Mouse (Mus musculus) kidney, embryonic 16.5 days (tissue): ENCODE data around the gene Chek2. TPM values are rescaled to one million over a fixed set of nuclear protein-coding genes. Genes with fewer than 3 reads are reported as not detected.
"Not testable (repeated sequence)": the region's sequence is repeated elsewhere in the genome, so short reads cannot be mapped to it uniquely, and the experiment has no call there.

Source experiments
- ATAC-seq: fragments of 200-750 bp; cut with Nextera tagmentation; 2 replicates; pipeline ENCODE4 v1.8.0; 2017; ENCODE audit warnings: moderate TSS enrichment; ENCODE audit not compliant: low FRiP score, low TSS enrichment
- H3K27ac ChIP-seq: fragments of 300-500 bp; sonication (generic); 2 replicates; pipeline ENCODE4 v1.5.1; 2014; ENCODE audit warnings: low read length
- H3K27me3 ChIP-seq: fragments of 300-500 bp; sonication (generic); 2 replicates; pipeline ENCODE4 v1.6.1; 2014; ENCODE audit warnings: low read length, control low read depth, mixed read lengths; ENCODE audit not compliant: insufficient read depth
- H3K36me3 ChIP-seq: fragments of 300-500 bp; sonication (generic); 2 replicates; pipeline ENCODE4 v1.6.1; 2014; ENCODE audit warnings: low read length, control low read depth, mixed read lengths; ENCODE audit not compliant: insufficient read depth
- H3K4me1 ChIP-seq: fragments of 300-500 bp; sonication (generic); 2 replicates; pipeline ENCODE4 v1.6.1; 2014; ENCODE audit warnings: low read length, control low read depth, mixed read lengths; ENCODE audit not compliant: insufficient read depth
- H3K4me2 ChIP-seq: fragments of 300-500 bp; sonication (generic); replicated peaks from 2 replicates; pipeline ENCODE4 v1.6.1; 2014; ENCODE audit warnings: low read depth, low read length
- H3K4me3 ChIP-seq: fragments of 300-500 bp; sonication (generic); 2 replicates; pipeline ENCODE4 v1.5.1; 2014; ENCODE audit warnings: mild to moderate bottlenecking, low read length
- H3K9ac ChIP-seq: fragments of 300-500 bp; sonication (generic); replicated peaks from 2 replicates; pipeline ENCODE4 v1.6.1; 2014; ENCODE audit warnings: low read length
- H3K9me3 ChIP-seq: fragments of 300-500 bp; sonication (generic); 2 replicates; pipeline ENCODE4 v1.6.1; 2016; ENCODE audit warnings: low read length, control low read depth
- WGBS: fragments of 180-500 bp; shearing (Covaris S2); extraction: QIAGEN DNeasy Blood & Tissue Kit; methylation state at CpG from one replicate; pipeline ENCODE4 v1.1.7; 2014; 5-methylcytosine and 5-hydroxymethylcytosine counted together
- polyA plus RNA-seq: library from polyadenylated mRNA; unstranded; fragments of >200 nt; fragmentation: Nextera tagmentation; extraction: Ambion mirVana; gene quantifications from 2 replicates; pipeline ENCODE4 v1.2.1, GENCODE M21; 2015

Chek2 gene
- polyA plus RNA-seq, 1 experiment from 2014 or later: 32.8 TPM

DNA sequence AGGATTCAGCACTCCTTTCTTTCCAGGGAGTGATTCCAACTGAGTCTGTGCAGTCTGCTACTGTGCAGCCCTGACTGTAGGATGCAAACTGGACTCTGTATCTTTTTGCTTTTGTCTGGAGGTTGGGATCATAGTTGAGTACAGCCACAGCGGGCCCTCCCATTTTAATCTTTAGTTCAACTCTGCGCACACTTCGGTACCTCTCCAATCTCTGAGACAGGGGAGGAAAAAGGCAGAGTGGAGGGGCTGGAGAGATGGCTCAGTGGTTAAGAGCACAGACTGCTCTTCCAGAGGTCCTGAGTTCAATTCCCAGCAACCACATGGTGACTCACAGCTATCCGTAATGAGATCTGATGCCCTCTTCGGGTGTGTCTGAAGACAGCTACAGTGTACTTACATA, 1.8 kb upstream of the Chek2 start:
- H3K4me3 ChIP-seq, H3K4me2 ChIP-seq, H3K4me1 ChIP-seq, H3K36me3 ChIP-seq, H3K27me3 ChIP-seq, H3K27ac ChIP-seq, H3K9me3 ChIP-seq, ATAC-seq, H3K9ac ChIP-seq: not testable (repeated sequence)
- WGBS: 91% methylated on average over 5 of the region's 5 CpGs

DNA sequence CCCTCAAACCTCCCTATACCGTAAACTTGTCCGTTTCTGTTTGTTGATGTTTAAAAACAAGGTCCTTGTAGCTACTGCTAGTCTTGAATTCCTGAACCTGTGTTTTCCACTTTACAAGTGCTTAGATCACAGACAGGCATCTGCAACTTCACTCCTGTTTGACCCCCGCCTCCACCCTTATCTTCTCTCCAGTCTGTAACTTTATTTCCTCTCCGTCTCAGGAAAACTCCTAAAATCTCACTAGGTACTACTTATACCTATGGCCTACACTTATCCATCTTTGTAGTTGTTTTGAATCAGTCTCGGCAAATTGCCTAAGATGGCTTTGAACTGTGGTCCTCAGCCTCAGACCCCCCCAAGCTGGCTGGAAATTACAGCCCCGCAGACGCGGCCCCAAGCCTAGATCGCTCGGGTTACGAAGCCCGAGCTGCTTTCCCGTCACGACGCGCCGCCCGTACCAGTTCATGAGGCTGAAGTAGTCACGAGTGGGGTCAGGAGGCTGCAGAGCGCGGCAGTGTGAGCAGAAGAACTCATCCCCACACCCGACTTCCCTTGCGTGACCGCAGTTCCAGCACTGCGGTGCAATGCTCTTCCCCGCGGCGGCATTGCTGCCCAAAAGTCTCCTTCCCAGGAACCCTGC, 621 bp upstream of the Chek2 start:
- WGBS: 5% methylated on average over 28 of the region's 28 CpGs
- peaks cover 10% of the 10 kb centered on the region; the same call in 1 of the 2 replicates for H3K4me1 ChIP-seq
- ATAC-seq: no peak; the same call in 1 of the 2 replicates

DNA sequence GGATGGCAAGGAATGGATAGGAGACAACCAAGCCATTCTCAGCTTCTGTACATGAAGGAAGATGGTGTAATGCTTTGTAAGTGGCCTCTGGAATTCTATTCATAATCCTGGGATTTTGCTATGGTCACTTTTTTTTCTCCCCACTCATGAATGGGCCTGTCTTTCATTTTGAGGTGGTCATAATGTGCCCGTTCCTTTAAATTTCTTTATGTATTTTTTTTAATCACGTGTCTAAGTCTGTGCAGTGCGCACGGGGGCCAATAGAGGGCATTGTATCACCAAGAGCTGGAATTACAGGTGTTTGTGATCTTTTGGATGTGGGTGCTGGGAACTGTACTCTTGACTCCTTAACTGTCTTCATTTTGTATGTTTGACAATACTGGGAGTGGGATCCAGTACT, 686 bp downstream of the Chek2 start:
- Histone ChIP-seq H3K27ac (peak overlapping the region; percentile 89), H3K4me2 (peak overlapping the region; percentile 57), H3K4me3 (peak overlapping the region; percentile 73), H3K9ac (peak overlapping the region; percentile 75), H3K27me3 (no peaks in the 10 kb centered on the region), H3K36me3 (peaks cover 8% of the 10 kb centered on the region), H3K9me3 (no peaks in the 10 kb centered on the region), H3K4me1 (peaks cover 10% of the 10 kb centered on the region; the same call in 1 of the 2 replicates)
- ATAC-seq: no peak
- 14% methylated on average over 4 of the region's 4 CpGs for WGBS

More for the DNA sequence above, 621 bp upstream of the Chek2 start:
- Histone ChIP-seq H3K4me3 (peak overlapping the region; percentile 73), H3K9ac (peak overlapping the region; percentile 81), H3K27me3 (no peaks in the 10 kb centered on the region), H3K9me3 (no peaks in the 10 kb centered on the region), H3K27ac (peak overlapping the region; percentile 82), H3K36me3 (no peaks in the 10 kb centered on the region; the same call in 1 of the 2 replicates), H3K4me2 (peak overlapping the region; percentile 76)

DNA sequence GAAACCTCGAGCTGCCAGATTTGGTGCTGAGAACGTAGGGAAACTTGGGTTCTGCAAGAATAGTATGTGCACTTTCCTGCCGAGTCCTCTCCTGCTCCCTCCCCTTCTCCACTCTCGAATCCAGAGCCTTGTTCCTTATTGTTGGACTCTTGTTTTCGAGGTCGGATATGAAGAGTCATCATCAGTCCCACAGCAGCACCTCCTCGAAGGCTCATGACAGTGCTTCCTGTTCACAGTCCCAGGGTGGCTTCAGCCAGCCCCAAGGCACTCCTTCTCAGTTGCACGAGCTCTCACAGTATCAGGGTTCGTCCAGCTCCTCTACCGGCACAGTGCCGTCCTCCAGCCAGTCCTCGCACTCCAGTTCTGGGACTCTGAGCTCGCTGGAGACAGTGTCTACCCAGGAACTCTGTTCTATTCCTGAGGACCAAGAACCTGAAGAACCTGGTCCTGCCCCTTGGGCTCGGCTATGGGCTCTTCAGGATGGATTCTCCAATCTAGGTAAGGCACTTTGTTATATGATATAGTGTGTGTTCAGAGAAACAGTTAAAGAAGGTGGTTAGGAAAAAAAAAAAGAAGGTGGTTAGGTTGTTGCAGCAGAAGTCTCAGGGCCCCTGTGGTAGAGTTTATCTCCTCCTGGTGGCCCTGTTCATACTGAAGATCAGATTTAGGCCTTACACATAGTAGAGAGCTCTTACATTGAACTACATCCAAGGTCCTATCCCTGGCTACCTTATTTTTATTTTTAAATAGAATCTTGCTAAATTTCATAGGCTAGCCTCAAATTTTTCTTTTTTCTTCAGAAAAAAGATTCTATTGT, 1.5 kb downstream of the Chek2 start:
- 91% methylated on average over 14 of the region's 14 CpGs for WGBS

DNA sequence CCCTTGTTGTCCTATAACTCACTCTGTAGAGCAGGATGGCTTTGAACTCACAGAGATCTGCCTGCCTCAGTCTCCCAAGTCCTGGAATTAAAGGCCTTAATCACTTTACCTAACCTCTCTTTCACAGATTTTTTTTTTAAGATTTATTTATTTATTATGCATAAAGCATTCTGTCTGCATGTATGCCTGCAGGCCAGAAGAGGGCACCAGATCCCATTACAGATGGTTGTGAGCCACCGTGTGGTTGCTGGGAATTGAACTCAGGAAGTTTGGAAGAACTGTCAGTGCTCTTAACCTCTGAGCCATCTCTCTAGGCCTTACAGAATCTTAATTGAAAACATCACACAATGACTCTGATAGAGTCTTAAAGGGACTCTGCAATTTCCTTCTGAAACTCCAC, 13.2 kb downstream of the Chek2 start:
- no peak overlapping the region for H3K4me2 ChIP-seq
- H3K4me1 ChIP-seq: no peaks in the 10 kb centered on the region
- no peaks in the 10 kb centered on the region for H3K27me3 ChIP-seq
- H3K4me3 ChIP-seq: no peak overlapping the region
- no peak overlapping the region for H3K27ac ChIP-seq
- peaks cover 27% of the 10 kb centered on the region for H3K36me3 ChIP-seq
- ATAC-seq: no peak
- WGBS: 83% methylated on average over 1 of the region's 1 CpGs
- peaks cover 4% of the 10 kb centered on the region; the same call in 1 of the 2 replicates for H3K9me3 ChIP-seq
- H3K9ac ChIP-seq: no peak overlapping the region

More for the DNA sequence above, 1.5 kb downstream of the Chek2 start:
- H3K27me3 ChIP-seq: no peaks in the 10 kb centered on the region
- H3K4me1 ChIP-seq: peaks cover 10% of the 10 kb centered on the region; the same call in 1 of the 2 replicates
- H3K9ac ChIP-seq: no peak overlapping the region
- H3K36me3 ChIP-seq: peaks cover 13% of the 10 kb centered on the region
- H3K27ac ChIP-seq: no peak overlapping the region
- no peak overlapping the region; the same call in 1 of the 2 replicates for H3K4me3 ChIP-seq
- ATAC-seq: no peak
- H3K9me3 ChIP-seq: no peaks in the 10 kb centered on the region
- no peak overlapping the region for H3K4me2 ChIP-seq

DNA sequence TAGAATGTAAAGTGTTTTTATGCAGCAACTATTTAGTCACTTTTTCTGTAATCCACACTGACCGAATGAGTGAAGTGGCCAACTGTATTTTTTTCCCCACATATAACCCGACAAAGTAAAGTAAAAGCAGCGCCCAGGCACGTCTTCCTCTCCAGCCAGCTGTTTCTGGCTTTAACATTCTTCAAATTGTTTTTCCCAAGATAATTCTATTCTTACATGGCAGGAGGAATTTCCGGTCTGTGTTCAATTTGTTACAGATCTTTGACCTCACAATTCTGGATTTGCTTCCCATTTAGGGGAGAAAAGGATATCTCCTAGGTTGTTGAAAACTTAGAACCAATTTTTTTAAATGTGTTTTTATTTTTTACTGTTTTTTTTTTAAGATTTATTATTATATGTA, 17.3 kb downstream of the Chek2 start:
- 68% methylated on average over 5 of the region's 5 CpGs for WGBS
- H3K4me2 ChIP-seq: no peak overlapping the region
- peaks cover 6% of the 10 kb centered on the region for H3K4me1 ChIP-seq
- no peak overlapping the region for H3K4me3 ChIP-seq
- no peak for ATAC-seq
- peaks cover 4% of the 10 kb centered on the region; the same call in 1 of the 2 replicates for H3K9me3 ChIP-seq
- no peak overlapping the region for H3K27ac ChIP-seq
- H3K9ac ChIP-seq: no peak overlapping the region
- no peaks in the 10 kb centered on the region for H3K27me3 ChIP-seq
- H3K36me3 ChIP-seq: peaks cover 19% of the 10 kb centered on the region

DNA sequence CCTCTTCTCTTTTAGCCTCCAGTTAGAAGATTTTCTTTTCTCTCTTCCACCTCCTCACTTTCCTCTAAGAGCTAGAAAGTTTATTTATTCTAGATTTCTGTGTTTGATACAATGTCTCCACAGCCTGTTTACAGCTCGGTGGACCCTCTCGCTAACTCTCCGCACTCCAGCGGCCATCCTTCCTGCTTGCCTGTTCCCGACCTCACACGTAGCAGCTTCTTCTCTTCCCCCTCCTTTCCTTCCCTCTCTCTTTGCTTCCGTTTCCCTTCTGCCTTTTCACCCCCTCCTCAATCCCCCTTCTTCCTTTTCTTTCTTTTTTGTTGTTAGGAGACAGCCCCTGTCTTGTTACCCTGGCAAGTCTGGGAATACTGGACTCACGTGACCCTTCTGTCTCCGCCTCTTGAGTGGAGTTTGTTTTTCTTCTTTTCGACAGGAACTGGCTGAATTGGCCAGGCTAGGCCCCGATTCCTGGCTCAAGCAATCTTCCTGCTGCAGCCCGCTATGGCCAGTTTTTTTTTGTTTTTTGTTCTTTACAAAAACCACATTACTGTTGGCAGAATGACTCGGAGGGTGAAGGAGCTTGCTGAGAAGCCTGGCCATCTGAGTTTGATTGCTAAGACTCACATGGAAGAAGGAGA, 19.4 kb downstream of the Chek2 start:
- WGBS: 14% methylated on average over 13 of the region's 13 CpGs
- Histone ChIP-seq H3K27ac (peak overlapping the region; percentile 82), H3K9ac (peak overlapping the region; percentile 45; the same call in 1 of the 2 replicates), H3K9me3 (no peaks in the 10 kb centered on the region), H3K36me3 (peaks cover 19% of the 10 kb centered on the region; the same call in 1 of the 2 replicates), H3K27me3 (no peaks in the 10 kb centered on the region), H3K4me3 (peak overlapping the region; percentile 35), H3K4me2 (peak overlapping the region; percentile 46), H3K4me1 (peaks cover 6% of the 10 kb centered on the region)
- peak; percentile 74 for ATAC-seq

DNA sequence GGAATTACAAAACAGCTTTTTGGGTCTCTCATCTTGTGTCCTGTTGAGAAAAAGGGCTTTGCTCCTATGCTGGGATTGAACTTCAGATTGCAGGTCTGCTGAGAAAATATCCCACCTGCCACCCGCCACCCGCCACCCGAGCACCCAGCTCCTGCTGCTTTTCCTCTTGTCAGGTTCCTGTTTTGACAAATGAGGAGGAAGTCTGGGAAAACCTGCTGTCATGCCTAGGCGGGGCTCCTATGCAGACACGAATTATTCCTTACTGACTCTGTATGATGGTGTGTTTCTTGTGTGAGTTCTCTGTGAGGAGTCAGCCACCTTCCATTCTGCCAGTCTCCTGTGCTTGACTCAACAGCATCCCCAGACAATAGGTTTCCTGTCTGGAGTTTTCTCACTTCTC, 20.7 kb downstream of the Chek2 start:
- 83% methylated on average over 5 of the region's 5 CpGs for WGBS

DNA sequence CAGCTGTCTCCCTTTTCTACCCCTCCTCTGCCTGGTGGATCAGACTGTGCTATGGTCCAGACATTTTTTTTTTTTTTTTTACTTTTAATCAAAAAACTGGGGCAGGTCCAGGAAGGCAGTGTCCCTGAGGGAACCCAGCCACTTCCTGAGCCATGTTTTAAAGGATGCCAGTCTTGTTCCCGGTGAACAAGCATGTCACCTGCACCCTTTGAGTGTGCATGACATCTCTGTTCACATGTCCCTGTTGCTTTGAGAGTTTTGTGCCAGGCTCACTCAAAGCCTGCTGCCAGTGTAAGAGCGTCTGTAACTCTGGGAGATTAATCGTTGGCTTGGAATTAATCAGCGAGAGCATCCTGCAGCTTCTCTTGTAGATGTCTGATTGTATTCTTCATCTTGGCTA, 28.7 kb downstream of the Chek2 start:
- Histone ChIP-seq H3K4me1 (peaks cover 3% of the 10 kb centered on the region; the same call in 1 of the 2 replicates), H3K4me2 (no peak overlapping the region), H3K9ac (no peak overlapping the region), H3K27me3 (no peaks in the 10 kb centered on the region), H3K36me3 (peaks cover 29% of the 10 kb centered on the region; the same call in 1 of the 2 replicates), H3K4me3 (no peak overlapping the region), H3K27ac (no peak overlapping the region), H3K9me3 (no peaks in the 10 kb centered on the region)
- 82% methylated on average over 4 of the region's 4 CpGs for WGBS
- no peak for ATAC-seq

More for the DNA sequence above, 20.7 kb downstream of the Chek2 start:
- Histone ChIP-seq H3K27me3 (no peaks in the 10 kb centered on the region), H3K4me3 (no peak overlapping the region), H3K9me3 (no peaks in the 10 kb centered on the region), H3K36me3 (peaks cover 19% of the 10 kb centered on the region; the same call in 1 of the 2 replicates), H3K27ac (0 out of 2 replicates have a peak overlapping the region, but pooled peaks have one; percentile 82), H3K9ac (no peak overlapping the region), H3K4me1 (peaks cover 6% of the 10 kb centered on the region), H3K4me2 (no peak overlapping the region)
- no peak for ATAC-seq
